Mouse (Mus musculus): ENCODE data around the gene Prmt3. TPM values are rescaled to one million over a fixed set of nuclear protein-coding genes. Genes with fewer than 3 reads are reported as not detected.

Gene Prmt3
- polyA plus RNA-seq (2014; fragmentation: Illumina TruSeq; extraction: RNeasy Lipid Tissue Mini Kit (QIAGEN cat#74804); ENCODE audit: low read depth, low replicate concordance): 30.3 TPM

GRCm38 (mm10) chr7:49778114-49778901 is at the start of gene Prmt3:
TSS of gene Prmt3 (plus strand) at chr7:49778346.

GRCm38 (mm10) chr7:49758934-49759571 is 19.1 kb upstream of the Prmt3 start, which contains the start of gene Htatip2:
TSS of gene Htatip2 (plus strand) at chr7:49759115.

Other genes starting within 250 kb of the Prmt3 start
- not detected for gene Dbx1, start 141.5 kb upstream of the Prmt3 start, polyA plus RNA-seq (2014; fragmentation: Illumina TruSeq; extraction: RNeasy Lipid Tissue Mini Kit (QIAGEN cat#74804); ENCODE audit: low read depth, low replicate concordance)
- gene Htatip2, start 19.2 kb upstream of the Prmt3 start, polyA plus RNA-seq (2014; fragmentation: Illumina TruSeq; extraction: RNeasy Lipid Tissue Mini Kit (QIAGEN cat#74804); ENCODE audit: low read depth, low replicate concordance): 9.4 TPM
- not detected for gene Slc6a5, start 131.8 kb downstream of the Prmt3 start, polyA plus RNA-seq (2014; fragmentation: Illumina TruSeq; extraction: RNeasy Lipid Tissue Mini Kit (QIAGEN cat#74804); ENCODE audit: low read depth, low replicate concordance)
- not detected for gene Nell1, start 196.5 kb downstream of the Prmt3 start, polyA plus RNA-seq (2014; fragmentation: Illumina TruSeq; extraction: RNeasy Lipid Tissue Mini Kit (QIAGEN cat#74804); ENCODE audit: low read depth, low replicate concordance)